Mouse (Mus musculus) E14TG2a.4 (cell line): ENCODE data around the gene Zan.

Experiments used
- CTCF ChIP-seq: conservative IDR thresholded peaks from 2 replicates; pipeline ENCODE4 v1.5.1; 2014; ENCODE audit warnings: low read length
- NANOG ChIP-seq: IDR thresholded peaks from 2 replicates; pipeline ENCODE4 v1.6.1; 2014; ENCODE audit warnings: borderline replicate concordance, low read length, mixed read lengths
- POU5F1 ChIP-seq: IDR thresholded peaks from 2 replicates; pipeline ENCODE4 v1.6.1; 2014; ENCODE audit warnings: low read length, borderline replicate concordance

DNA sequence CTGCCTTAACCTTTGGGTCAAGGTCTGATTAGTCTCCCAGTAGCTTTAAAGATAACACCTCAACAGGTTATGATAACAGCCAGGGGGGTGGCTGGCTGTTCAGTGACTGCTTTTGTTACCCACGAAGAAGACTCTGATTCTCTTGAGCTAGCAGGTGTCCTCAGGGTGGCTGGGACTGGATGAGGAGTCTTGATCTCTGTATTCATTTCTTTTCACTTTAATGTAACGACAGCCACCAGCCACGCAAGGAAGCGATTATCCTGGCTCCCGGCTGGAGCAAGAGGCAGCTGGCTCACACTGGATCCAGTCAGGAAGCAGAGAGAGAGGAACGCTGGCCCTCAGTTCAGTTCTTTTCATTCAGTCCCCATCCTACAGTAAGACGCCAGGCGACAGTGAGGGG is 139.7 kb downstream of the Zan start:
- TF ChIP-seq CTCF (no peak), NANOG (peak; percentile 59; the same call in 1 of the 2 replicates), POU5F1 (no peak)
